Mouse (Mus musculus) hematopoietic stem cell, adult 5-6 weeks (primary cell): ENCODE results near the gene Mki67. TPM values are rescaled to one million over a fixed set of nuclear protein-coding genes. Genes with fewer than 3 reads are reported as not detected.
"Not testable (repeated sequence)": the region's sequence is repeated elsewhere in the genome, so short reads cannot be mapped to it uniquely, and the experiment has no call there.

ENCODE experiments used
- ATAC-seq, 2 experiments: fragments of 125-278 bp in 1 of 2; replicated peaks in 1 of 2; 2 replicates each; pipeline ENCODE4 v1.8.0; 2016 to 2017; ENCODE audit warnings: inconsistent platforms in 2 of 2, mild to moderate bottlenecking in 2 of 2, moderate number of reproducible peaks in 2 of 2, low read depth in 1 of 2, moderate TSS enrichment in 1 of 2; ENCODE audit not compliant: low FRiP score in 2 of 2, poor library complexity in 2 of 2, severe bottlenecking in 2 of 2, insufficient read depth in 1 of 2, low TSS enrichment in 1 of 2
- total RNA-seq: library from RNA; stranded (forward); fragments of 172-1452, 232-1000 nt; gene quantifications from 2 replicates; pipeline ENCODE4 v1.2.3, GENCODE M21; 2017

The Mki67 gene
- total RNA-seq, 1 experiment from 2014 or later, result 235 TPM

DNA sequence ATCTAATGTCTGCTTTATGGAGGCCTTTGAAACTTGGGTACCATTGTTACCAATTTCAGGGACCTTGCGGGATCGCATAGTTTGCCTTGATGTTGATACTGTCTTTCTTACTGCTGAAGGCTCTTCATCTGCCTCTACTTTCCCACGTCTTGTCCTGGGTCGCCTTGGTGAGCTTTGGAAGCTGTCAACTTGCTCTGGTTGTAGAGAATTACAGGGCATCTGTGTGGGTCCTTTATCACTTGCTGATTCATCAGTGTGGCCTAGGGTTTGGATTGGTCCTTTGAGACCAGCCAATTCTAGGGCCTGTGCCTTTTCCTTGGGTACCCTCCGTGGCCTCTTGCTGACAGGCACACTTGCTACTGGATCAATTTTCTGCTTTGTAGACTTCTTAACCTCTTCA is 21.4 kb downstream of the Mki67 start:
- ATAC-seq, result no peak

- no peak for ATAC-seq
These were observed 22.0 kb downstream of the Mki67 start for GRCm38 (mm10) chr7:135694130-135694529.

- no peak for ATAC-seq
These were observed 24.2 kb downstream of the Mki67 start for GRCm38 (mm10) chr7:135691941-135692340.

GRCm38 (mm10) chr7:135689396-135689795 is 26.8 kb downstream of the Mki67 start:
- no peak; a peak in 1 of 4 replicates for ATAC-seq

- ATAC-seq, result no peak
These were observed 31.2 kb downstream of the Mki67 start for GRCm38 (mm10) chr7:135684938-135685337.

DNA sequence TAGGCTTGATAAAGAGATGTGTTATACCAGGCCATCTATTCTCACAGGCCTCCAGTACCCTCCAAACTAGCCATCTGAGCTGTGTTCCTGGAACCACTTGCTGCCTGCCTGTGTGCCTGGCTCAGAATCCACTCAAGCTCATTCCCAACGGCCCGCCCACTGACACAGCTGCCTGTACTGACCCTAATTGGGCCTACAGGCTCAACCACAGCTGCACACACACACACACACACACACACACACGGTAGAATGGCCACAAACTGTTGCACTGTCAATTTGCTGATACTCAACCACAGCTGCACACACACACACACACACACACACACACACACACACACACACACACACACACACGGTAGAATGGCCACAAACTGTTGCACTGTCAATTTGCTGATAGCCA is 32.1 kb downstream of the Mki67 start:
- not testable (repeated sequence) for ATAC-seq

GRCm38 (mm10) chr7:135680334-135680733 is 35.8 kb downstream of the Mki67 start:
- ATAC-seq, result no peak; a peak in 1 of 4 replicates

- no peak for ATAC-seq
These were observed 39.4 kb downstream of the Mki67 start for GRCm38 (mm10) chr7:135676722-135677121.

GRCm38 (mm10) chr7:135673576-135673975 is 42.6 kb downstream of the Mki67 start:
- no peak for ATAC-seq

- peak; percentile 39 to 48; a peak in 1 of 4 replicates for ATAC-seq
These were observed 47.1 kb downstream of the Mki67 start for GRCm38 (mm10) chr7:135668852-135669739.

- ATAC-seq, result peak; percentile 34 to 43; a peak in 2 of 4 replicates
These were observed 49.8 kb downstream of the Mki67 start for GRCm38 (mm10) chr7:135666314-135666713.

GRCm38 (mm10) chr7:135664211-135664610 is 52.0 kb downstream of the Mki67 start:
- ATAC-seq, result no peak

DNA sequence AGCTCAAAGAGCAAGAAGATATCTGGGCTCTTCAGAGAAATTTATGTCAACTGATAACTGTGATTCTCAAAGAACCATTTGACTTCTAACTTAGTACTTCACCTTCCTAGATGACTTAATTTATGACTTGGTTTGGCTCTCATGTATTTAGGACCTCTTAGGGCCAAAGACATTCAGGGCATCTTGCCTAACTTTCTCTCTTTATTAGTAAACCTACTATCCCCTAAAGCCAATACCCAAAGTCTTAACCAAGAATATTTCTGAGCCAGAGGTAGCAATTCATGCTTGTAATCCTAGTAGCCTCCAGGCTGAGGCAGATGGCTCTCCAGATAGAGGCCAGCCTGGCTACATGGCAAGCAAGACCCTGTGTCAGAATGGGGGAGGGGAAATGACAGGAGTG is 55.8 kb downstream of the Mki67 start:
- no peak for ATAC-seq

GRCm38 (mm10) chr7:135659314-135659935 is 56.7 kb downstream of the Mki67 start:
- ATAC-seq, result peak; percentile 74 to 87

GRCm38 (mm10) chr7:135658150-135658549 is 58.0 kb downstream of the Mki67 start:
- ATAC-seq, result no peak

GRCm38 (mm10) chr7:135655113-135655512 is 61.0 kb downstream of the Mki67 start:
- ATAC-seq, result peak; percentile 49 to 60

- ATAC-seq, result no peak
These were observed 61.9 kb downstream of the Mki67 start for GRCm38 (mm10) chr7:135654288-135654687.

DNA sequence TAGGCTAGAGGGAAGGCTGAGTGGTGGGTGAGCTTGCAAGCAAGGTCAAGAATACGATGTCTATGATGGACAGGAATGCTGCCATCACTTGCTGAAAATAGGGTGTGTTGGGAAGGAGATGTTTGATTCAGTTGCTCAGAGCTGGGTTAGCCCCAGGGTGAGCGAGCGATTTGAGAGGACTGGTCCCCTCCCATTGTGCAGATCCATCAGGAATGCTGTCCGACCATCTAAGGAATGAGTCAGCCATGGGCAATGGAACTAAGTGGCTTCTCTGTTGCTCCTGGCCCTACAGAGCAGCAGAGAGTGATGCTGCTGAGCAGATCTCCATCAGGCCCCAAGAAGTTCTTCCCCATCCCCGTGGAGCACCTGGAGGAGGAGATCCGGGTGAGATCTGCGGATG is 62.6 kb downstream of the Mki67 start:
- no peak for ATAC-seq
